Mouse (Mus musculus): ENCODE measurements around the gene Mtmr3.

Gene Mtmr3

DNA sequence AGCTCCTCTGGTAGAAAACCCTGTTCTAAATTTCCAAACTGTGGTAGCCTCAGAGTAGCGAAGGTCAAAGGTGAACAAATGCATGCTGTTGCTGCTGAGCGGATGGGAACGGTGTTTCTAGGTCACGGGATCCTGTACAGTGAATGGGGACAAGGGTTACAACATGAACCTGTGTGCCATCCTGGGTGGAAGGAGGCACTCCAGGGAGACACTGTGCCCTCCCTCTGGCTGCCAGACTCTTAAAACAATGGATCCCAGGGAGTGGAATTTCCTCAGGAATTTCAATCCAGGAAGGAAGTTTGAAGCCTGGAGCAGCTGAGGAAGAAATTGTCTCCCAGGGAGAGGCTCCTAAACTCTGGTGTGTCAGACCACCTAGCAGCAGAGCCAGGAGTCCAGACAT is 128.5 kb downstream of the Mtmr3 start:
- DNase-seq (ENCODE audit: low spot score in 2 of 2), result no peak

DNA sequence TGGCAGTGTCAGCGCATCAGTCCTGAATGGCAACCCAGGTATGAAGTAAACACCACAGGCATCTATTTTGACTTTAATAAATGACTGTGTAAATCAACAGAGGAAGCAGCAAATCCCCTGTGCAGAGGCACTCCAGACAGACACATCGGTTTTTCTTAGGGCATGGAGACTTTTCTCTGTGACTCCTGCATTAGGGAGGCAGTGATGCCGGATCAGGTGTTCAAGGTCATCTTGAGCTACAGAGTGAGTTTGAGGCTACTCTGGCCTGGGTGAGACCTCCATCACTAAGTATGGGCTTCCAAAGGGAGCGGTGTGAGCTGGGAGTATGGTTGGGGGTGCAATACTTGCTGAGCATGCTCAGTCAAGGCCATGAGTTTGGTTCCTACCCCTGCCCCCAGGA is 130.0 kb downstream of the Mtmr3 start:
- no peak for DNase-seq (ENCODE audit: low spot score in 2 of 2)

DNA sequence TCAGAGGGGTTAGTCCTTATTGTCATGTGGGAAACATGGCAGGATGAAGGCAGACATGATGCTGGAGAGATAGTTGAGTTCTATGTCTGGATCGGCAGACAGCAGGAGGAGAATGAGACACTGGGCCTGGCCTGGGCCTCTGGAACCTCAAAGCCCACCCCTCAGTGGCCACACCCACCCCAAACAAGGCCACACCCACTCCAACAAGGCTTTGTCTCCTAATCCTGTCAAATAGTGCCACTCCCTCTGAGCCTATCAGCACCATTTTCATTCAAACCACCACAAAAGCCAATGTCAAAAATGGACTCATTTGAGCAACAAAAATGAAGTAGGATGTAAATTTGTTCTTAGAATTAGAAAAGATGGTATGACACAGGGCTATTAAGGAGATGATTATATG is 130.5 kb downstream of the Mtmr3 start:
- no peak for DNase-seq (ENCODE audit: low spot score in 2 of 2)

DNA sequence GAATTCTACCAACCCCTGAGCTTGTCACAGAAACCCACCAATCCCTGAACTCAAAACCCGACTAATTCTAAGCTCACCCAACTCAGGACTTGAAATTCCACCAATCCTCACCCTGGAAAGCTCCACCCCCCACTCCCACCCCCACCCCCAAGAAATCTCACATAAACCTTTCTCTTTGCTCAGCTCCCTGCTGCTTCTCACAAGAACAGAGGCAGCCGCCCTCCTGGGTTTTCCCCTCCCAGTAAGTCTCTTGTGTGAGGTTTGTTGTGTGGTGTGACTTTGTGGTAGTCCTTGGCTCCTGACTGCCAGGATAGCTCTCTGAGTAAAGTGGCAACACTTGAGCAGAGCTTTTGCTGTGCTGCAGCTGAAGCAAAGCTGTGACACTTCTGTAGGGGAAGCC is 131.8 kb downstream of the Mtmr3 start:
- DNase-seq (ENCODE audit: low spot score in 2 of 2), result no peak

DNA sequence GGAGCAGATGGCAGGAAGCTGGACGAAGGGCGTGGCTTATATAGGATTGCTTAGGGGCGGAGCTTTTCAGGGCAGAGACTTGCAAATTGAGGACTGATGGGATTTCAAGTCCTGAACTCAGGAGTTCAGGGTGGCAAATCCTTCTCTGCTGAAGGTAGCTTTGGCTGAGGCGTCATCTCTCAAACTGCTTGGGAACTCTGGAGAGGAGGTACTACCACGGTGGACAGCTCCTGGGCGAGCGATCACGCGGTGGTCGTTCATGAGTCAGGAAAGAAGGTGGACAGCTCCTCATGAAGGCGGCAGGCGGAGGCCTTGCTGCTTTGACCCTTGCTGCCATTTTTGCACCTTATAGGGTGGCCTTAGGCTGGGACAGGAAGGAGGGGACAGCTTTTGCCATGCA is 133.5 kb downstream of the Mtmr3 start:
- no peak for DNase-seq (ENCODE audit: low spot score in 2 of 2)

DNA sequence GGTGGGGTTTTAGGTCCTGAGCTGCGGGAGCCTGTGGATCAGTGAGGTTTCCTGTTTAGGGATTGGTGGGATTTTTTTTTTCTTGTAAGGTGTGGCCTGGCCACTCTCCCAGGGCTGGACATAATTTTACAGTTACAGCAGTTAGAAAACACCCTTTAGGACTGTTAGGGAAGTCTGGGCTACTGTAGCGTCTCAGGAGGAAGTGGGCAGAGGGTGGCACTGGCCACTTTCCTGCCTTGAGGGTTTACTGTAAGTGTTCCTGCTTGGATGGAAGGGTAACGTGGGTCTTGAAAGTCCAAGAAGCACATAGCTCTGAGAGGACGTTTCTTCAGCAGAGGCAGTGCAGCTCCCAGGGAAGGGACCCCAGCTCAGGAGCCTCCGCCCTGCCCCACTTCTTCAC is 134.0 kb downstream of the Mtmr3 start:
- DNase-seq (ENCODE audit: low spot score in 2 of 2), result no peak

DNA sequence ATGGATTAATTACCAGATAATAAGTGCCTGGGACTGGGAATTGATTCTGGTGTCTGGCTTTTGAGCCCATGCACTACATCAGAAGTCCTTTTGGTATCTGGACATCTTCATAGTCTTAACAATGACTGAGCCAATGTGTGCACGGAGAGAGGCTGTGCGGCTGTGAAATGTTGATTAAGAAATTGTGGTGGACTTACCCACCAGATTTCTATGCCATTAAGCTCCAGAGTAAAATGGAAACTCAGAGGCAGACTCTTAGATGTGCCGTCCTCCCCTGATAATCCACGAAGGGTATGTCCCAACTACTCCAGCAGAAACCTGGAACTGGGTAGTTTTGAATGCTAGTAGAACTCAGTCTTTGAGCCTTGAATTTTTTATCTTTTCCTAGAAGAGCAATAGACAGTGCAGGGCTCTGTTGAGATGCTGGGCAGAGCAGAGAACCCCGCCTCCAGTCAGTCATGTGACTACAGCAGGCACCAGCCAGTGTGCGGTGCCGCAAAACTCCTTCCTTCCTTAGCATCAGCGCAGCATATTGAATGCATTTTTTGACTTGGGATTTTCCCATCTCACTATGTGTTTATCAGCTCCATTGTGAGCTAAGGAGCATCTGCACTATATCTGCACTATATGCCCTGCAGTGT is 139.6 kb downstream of the Mtmr3 start:
- no peak for DNase-seq (ENCODE audit: low spot score in 2 of 2)

DNA sequence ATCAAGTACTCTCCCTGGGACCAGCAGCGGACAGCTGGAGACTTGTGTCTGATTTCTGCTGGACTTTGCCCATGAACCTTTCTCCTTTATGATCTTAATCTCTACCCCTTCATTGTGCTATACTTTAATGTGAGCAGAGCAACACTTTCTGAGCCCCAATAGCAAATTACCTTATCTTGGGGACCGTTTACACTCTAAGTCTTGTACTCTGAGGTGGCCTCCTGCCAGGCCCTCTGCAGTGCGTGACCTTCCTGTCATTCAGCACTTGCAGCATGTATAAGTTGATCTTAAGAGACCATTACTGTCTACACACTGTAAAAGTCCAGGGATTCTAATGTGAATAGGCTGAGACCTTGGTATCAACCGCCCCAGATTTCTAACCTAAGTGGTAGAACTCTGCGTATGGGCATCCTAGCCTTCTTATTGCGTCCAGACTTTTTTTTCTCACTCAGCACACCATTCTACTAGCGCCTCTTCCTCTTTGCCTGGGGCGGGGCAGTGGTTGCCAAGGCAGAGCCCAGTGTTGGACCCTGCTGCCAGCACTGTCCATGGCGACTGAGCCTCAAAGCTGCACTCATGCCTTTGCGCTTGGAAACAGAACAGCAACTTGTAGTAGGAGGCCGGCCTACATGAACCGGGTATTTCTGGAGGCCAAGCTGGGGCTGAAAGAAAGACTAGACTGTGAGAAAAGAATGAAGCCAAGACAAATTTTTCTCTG is 142.0 kb downstream of the Mtmr3 start:
- DNase-seq (ENCODE audit: low spot score in 2 of 2), result no peak

DNA sequence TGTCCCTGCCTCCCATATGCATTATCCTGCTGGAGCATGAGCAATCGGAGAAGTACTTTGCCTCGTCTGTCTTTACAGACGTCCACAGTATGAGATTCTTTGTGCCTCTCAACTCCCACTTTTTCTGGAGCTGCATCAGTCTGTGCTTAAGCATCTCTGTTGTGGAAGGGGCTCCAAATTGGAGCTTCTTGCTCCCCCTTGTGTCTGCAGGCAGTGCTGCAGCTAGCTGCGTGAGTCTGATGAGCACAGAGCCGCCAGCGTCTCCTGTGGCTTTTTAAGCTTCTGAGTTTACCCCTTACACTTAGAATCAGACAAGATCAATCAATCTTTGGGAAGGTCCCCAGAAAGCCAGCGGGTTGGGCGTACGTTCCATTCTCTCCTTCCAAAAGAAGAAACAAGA is 143.5 kb downstream of the Mtmr3 start:
- peak; percentile 11 to 34 for DNase-seq (ENCODE audit: low spot score in 2 of 2)

DNA sequence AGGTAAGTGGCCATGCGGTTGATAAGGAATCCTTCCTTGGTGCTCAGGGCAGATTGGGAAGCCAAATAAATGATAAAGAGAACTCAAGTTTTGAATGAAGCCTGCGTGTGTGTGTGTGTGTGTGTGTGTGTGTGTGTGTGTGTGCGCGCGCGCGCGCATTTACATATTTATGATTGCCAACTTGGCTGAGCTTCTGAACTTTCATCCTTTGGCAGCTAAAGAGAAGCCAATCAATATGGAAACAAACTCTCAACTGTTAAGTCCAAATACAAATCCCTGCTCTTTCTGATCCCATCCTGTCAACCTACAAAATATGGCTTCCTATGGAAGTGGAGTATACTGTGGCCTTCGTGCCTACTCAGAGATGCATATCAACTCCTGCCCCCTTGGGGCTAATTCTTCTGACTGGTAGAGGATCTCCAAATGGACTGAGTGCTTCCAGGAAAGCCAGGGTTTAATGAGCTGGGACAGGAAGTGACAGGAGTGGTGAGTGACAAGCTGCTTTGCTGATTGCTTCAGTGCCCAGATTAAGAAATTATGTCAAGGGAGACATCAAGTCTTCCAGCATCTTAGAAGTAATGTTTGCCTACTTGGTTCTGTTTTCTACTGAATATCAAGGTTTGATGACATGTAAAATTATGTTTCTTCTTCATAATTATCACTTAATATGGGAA is 148.3 kb downstream of the Mtmr3 start:
- no peak for DNase-seq (ENCODE audit: low spot score in 2 of 2)

DNA sequence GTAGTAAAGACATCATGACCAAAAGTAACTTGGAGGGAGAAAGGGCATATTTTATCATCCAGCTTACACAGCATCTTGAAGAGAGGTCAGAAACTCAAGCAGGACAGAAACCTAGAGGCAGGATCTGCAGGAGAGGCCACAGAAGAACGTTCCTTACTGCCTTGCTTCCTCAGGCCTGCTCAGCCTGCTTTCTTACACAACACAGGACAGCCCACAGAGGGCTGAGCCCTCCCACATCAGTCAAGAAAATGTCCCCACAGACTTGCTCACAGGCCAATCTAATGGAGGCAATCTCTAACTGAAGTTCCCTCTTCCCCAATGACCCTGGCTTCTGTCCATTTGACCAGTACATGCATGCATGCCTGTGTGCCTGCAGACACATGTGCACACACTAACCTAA is 152.4 kb downstream of the Mtmr3 start:
- DNase-seq (ENCODE audit: low spot score in 2 of 2), result no peak

DNA sequence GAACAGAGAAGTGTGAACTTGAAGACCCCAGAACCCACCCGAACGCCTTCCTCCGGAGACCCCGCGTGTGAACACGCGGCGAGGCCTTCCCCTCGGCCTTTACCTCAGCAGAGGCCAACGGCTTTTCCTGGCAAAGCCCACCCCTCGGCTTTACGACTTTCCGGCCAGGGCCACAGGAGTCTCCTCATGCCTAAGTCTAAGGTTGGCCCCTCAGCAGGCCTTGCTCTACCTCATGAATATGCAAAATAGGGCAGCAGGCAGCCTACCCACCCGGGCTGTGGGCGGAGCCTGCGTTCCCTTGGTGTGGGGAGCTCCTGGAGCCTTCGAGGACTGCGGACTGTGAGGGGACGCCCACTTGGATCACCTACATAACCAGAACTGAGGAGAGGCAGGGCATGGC is 153.7 kb downstream of the Mtmr3 start, which contains the start of gene Hormad2:
Gene Hormad2, minus strand, starts transcription at position 128 of the 400 bp plus-strand sequence.
- DNase-seq (ENCODE audit: low spot score in 2 of 2), result peak in 1 of 2 experiments; percentile 23

DNA sequence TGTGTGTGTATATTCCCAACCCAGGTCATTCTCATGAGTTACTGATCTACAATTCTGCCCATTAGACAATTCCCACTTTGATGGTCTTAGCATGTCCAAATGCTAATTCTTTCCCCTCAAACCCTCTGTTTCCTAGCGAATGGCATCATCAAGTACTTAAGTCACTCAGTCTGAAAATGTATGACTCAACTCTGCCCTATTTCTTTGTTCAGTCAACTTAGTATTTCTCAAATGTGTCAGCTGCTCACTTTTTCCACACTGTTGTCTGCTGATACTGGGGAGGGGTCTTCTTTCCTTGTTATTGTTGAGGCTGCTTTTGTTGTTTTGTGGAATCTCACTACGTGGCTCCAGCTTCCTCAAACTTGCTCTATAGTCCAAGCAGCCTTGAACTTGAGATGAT is 156.5 kb downstream of the Mtmr3 start:
- no peak for DNase-seq (ENCODE audit: low spot score in 2 of 2)

DNA sequence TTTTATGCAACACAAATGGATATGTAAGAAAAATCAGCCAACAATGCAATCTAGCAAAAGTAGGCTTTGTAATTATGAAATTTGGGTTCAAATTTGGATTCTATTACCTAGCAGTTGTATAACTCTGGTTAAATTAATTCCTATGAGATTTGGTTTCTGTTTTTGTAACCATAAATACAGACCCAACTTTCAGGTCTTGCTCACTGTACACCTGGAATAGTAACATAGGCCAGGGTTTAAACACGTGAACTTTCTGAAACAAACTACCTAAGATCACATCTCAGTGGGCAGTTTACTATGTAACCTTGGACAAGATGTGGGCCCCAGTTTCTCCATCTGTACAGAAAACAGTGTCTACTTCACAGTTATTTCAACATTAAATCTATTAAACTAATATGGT is 157.3 kb downstream of the Mtmr3 start:
- DNase-seq (ENCODE audit: low spot score in 2 of 2), result no peak

DNA sequence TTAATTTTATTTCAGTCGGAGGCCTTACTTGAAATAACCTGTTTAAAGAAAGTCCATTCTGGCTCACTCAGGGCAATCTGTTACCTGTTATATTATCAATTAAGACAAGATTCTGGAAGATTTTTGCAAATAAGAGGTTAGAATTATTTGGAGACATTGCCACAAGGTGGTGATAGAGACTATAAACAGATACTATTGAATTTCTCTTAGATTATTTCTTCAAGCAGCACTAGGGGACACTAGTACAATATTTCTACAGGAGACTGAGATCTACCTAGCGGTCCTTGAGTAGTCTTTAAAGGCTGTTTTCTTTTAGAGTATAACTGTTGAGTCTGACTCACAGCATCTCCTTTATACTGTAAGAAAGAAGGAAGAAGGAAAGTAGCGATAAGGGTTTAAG is 158.0 kb downstream of the Mtmr3 start:
- DNase-seq (ENCODE audit: low spot score in 2 of 2), result no peak

DNA sequence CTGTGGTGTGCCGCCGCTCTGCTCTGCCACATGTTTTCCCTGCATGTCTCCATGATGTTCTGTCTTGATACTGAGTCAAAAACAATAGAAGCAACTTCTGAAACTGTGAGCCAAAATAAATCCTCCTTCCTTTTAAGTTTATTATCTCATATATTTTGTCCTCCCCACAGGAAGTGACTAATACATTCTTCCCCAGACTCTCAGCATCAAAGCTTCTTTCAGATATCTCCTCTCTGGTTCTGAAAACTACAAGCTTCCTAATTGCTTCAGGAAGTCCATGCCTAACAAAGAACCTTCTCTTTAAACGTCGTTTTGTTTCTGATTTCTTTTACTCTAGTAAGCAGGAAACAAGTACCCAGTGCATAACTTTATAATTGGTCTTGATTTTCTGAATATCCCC is 160.2 kb downstream of the Mtmr3 start:
- DNase-seq (ENCODE audit: low spot score in 2 of 2), result no peak

All from spleen, postnatal 36 days (tissue).